Mouse (Mus musculus) thymus, postnatal 25 days (tissue): ENCODE data around the gene B430306N03Rik.

Experiments
- DNase-seq: peaks from one replicate; pipeline ENCODE4 v3.0.0; 2022

B430306N03Rik gene

DNA sequence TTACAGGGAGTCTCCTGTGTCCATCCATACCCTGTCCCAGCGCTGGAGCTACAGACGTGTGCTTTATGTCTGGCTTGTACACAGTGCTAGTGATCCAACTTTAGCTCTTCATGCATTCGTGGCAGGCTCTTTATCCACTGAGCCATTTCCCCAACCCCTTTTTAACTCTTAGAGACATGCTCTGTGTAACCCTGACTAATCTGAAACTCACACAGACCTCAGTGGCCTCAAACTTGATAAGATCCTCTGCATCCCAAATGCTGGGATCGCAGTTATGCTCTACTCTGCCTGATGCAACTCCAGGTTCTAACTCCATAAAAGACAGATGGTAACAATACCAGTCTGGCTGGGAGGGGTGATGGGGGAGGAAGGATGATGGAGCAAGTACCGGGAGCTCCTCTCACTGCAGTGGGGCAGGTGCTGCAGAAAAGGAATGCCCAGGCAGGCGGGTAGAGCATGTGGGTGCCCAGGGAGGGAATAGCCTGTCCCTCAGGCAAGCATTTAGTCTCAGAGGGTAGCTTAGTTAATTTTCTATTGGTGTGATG is 47.6 kb downstream of the B430306N03Rik start:
- DNase-seq: no peak

DNA sequence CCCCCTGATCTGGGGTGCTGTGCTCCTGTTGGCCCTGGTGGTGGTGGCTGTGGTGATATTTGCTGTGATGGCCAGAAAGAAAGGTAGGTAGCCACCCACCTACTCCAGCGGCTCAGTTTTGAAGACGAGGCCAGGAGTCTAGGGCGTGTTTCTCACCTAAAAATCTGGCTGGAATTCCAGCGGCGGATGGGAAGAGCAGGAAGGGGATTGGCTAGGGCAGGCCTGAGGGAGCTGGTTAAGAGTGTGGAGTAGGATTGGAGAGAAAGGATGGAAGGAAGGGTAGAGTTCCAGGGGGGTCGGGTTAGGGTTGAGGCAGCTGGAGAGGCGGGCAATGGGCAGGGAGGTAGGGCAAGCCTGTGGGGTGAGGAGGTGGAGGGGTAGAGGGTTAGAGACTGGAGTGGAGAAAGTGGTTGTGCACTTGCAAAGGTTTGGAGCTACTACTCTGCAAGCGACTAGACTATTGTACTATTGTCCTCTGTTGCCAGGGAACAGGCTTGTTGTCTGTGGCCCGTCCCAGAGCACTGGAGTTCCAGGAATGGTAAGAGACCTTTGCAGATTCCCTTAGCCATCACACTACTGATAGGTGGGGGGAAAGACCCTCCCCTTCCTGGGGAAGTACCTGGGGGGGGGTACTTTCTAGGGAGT is 49.7 kb downstream of the B430306N03Rik start:
- no peak for DNase-seq

DNA sequence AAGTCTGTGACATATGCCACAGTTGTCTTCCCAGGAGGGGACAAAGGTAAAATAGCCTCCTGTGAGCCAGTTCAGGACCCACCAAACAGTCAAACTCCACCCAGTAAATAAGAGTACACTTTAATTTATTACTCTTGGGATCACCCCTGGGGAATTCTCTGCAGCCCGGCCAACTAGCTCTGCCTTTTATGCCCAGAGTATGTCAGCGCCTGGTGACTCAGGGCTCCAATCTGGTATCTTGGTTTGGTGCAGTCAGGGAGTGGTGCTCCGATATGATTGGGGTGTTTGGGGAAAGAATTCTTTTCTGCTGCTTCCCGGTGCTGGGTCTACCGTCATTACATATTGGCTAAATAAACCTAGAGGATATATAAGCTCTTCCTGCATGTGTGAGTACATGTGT is 50.9 kb downstream of the B430306N03Rik start:
- no peak for DNase-seq

DNA sequence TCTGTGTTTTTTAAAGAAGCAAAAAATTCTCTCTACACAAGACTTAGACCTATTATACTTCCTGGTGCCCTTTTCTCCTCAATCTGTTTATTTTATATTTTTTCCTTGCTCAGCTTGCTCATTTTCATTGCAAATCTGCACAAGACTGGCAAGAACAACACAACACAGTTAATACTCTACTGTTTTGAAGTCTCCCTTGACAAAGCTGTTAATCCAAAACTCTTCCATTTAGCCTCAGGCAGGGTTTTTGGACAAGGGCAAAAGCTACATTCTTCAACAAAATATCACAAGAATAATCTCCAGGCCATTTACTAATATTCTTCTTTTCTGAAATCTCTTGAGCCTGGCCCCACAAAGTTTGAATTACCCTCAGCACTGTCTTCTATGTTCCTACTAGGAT is 55.7 kb downstream of the B430306N03Rik start:
- no peak for DNase-seq

DNA sequence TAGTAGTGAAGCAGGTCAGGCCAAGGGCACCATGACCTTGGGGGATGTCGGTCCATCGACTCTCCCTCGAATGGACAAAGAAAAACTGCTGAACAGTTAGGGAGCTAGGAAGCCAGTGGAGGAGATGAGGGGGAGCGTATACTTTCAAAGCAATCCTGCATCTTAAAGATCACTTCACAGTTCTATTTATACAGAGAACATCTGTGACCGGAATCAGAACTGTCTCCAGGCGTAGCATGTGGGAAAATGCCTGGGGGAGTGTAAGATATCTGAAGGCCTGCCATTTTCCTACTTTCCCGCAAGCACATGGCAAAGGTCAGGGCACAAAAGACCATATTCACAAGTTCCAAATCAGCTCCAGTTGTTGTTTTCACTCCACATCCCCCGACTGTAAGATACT is 57.0 kb downstream of the B430306N03Rik start:
- no peak for DNase-seq

DNA sequence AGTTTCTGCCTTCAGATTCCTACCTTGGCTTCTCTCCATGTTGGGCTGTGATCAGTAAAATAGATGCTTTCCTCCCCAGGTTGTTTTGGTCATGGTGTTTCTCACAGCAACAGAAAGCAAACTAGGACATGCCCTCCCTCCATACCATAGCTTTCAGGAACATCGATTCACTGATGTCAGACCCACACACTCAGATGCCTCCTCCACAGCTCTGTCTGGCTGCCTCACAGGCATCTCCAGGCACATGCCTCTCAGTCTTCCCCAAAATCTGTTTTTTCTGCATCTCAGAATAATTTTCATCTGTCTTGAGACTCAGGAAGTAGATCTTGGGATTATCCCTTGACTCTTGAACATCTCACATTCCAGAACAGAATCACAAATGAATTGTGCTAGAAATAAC is 60.2 kb downstream of the B430306N03Rik start:
- no peak for DNase-seq
